Mouse (Mus musculus) ES-Bruce4 (cell line): ENCODE measurements around the gene Znrf1. TPM values are rescaled to one million over a fixed set of nuclear protein-coding genes. Genes with fewer than 3 reads are reported as not detected.

ENCODE experiments used
- H3K27ac ChIP-seq: 2 replicates; pipeline ENCODE4 v1.5.1; 2012; ENCODE audit warnings: low read length, inconsistent platforms; ENCODE audit not compliant: insufficient read depth
- H3K27me3 ChIP-seq: 2 replicates; pipeline ENCODE4 v1.6.1; 2012; ENCODE audit warnings: mild to moderate bottlenecking, low read length, inconsistent platforms; ENCODE audit not compliant: control insufficient read depth, poor library complexity, insufficient read depth, severe bottlenecking
- H3K36me3 ChIP-seq: 2 replicates; pipeline ENCODE4 v1.6.1; 2012; ENCODE audit warnings: inconsistent platforms, mild to moderate bottlenecking, low read length, moderate library complexity; ENCODE audit not compliant: control insufficient read depth, poor library complexity, insufficient read depth, severe bottlenecking
- H3K4me1 ChIP-seq: one replicate; pipeline ENCODE4 v1.8.1; 2011; ENCODE audit warnings: low read length; ENCODE audit not compliant: control insufficient read depth, insufficient read depth
- H3K4me3 ChIP-seq: 2 replicates; pipeline ENCODE4 v1.5.1; 2011; ENCODE audit warnings: low read depth, mild to moderate bottlenecking, low read length
- H3K9ac ChIP-seq: 2 replicates; pipeline ENCODE4 v1.6.1; 2012; ENCODE audit warnings: low read depth, mild to moderate bottlenecking, inconsistent platforms; ENCODE audit not compliant: poor library complexity, severe bottlenecking
- H3K9me3 ChIP-seq: replicated peaks from 2 replicates; pipeline ENCODE4 v1.6.1; 2012; ENCODE audit warnings: mild to moderate bottlenecking, low read length, inconsistent platforms; ENCODE audit not compliant: control insufficient read depth, poor library complexity, insufficient read depth, severe bottlenecking
- CTCF ChIP-seq: IDR thresholded peaks from one replicate; pipeline ENCODE4 v1.8.1; 2011; ENCODE audit warnings: low read depth, low read length
- EP300 ChIP-seq: IDR thresholded peaks from 2 replicates; pipeline ENCODE4 v1.6.1; 2011; ENCODE audit warnings: low read depth, low read length; ENCODE audit not compliant: insufficient read depth
- POLR2A ChIP-seq: IDR thresholded peaks from one replicate; pipeline ENCODE4 v1.8.1; 2011; ENCODE audit warnings: low read length; ENCODE audit not compliant: insufficient read depth
- polyA plus RNA-seq: library from polyadenylated mRNA; stranded (reverse); fragments of >200 nt; gene quantifications from 2 replicates; pipeline ENCODE4 v1.2.4, GENCODE M21; 2011; ENCODE audit warnings: low read depth; ENCODE audit not compliant: missing spikeins, insufficient read depth, insufficient read length

Znrf1 gene
- polyA plus RNA-seq, 1 experiment, result 38.5 TPM

GRCm38 (mm10) chr8:111516451-111517035 lies 19.4 kb upstream of the Znrf1 start:
- Histone ChIP-seq H3K27ac (no peak overlapping the region), H3K36me3 (no peaks in the 10 kb centered on the region), H3K4me3 (no peak overlapping the region), H3K9ac (no peak overlapping the region), H3K9me3 (no peaks in the 10 kb centered on the region), H3K27me3 (no peaks in the 10 kb centered on the region), H3K4me1 (no peaks in the 10 kb centered on the region)
- TF ChIP-seq CTCF, result no peak
- no peak for TF ChIP-seq EP300
- no peak for TF ChIP-seq POLR2A

DNA sequence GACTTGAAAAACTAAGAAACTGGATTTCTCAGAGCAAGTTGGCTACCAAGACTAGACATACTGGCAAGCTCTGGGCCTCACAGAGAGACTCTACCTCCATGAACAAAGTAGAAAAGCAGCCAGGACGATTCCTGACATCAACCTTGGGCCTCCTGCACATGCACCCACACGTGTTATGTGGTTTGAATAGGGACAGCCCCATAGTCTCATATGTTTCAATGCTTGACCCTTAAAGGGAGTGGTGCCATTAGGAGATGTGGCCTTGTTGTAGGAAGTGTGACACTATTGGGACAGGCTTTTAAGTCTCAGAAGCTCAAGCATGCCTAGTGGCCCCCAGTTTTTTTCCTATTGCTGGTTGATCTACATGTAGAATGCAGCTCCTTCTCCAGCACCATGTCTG lies 18.4 kb upstream of the Znrf1 start:
- Histone ChIP-seq H3K36me3 (no peaks in the 10 kb centered on the region), H3K4me3 (no peak overlapping the region), H3K27ac (no peak overlapping the region), H3K27me3 (no peaks in the 10 kb centered on the region), H3K4me1 (no peaks in the 10 kb centered on the region), H3K9me3 (no peaks in the 10 kb centered on the region), H3K9ac (no peak overlapping the region)
- no peak for TF ChIP-seq POLR2A
- TF ChIP-seq CTCF, result no peak
- TF ChIP-seq EP300, result no peak

- Histone ChIP-seq H3K9ac (peak within 1 kb of the TSS; percentile 78), H3K9me3 (no peaks in the 10 kb centered on the region), H3K4me3 (peak within 1 kb of the TSS; percentile 94), H3K27me3 (no peaks in the 10 kb centered on the region; the same call in 1 of the 2 replicates), H3K4me1 (no peaks in the 10 kb centered on the region), H3K27ac (no peak within 1 kb of the TSS), H3K36me3 (no peaks in the 10 kb centered on the region)
- peak; percentile 66 for TF ChIP-seq POLR2A
- no peak for TF ChIP-seq CTCF
Observed at GRCm38 (mm10) chr8:111521713-111522429, 14.0 kb upstream of the Znrf1 start, which contains the start of gene Wdr59. Wdr59 (minus strand) TSS chr8:111522092.

GRCm38 (mm10) chr8:111526403-111527024 lies 9.4 kb upstream of the Znrf1 start:
- Histone ChIP-seq H3K36me3 (no peaks in the 10 kb centered on the region), H3K9ac (no peak overlapping the region)
- TF ChIP-seq EP300 (no peak), CTCF (no peak), POLR2A (no peak)

DNA sequence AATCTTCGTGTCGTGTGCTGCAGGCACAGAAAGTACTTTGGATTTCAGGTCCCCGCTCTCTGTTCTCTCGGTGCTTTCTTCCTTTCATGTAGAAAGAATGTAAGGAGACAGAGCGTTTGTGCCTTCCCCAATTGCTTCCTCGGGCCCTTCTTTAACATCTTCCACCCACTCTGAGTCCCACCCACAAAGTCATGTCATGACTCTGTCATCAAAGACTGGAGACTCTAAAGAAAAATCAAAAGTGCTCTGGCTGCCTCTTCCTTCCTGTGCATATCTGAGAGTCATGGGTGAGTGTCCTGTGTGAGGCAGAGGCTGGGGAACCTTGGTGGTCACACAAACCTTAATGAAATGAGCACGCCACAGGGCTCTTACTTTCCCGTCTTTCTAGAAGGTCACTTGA lies 8.7 kb upstream of the Znrf1 start:
- Histone ChIP-seq H3K9me3 (no peaks in the 10 kb centered on the region), H3K27me3 (no peaks in the 10 kb centered on the region; the same call in 1 of the 2 replicates), H3K4me3 (no peak overlapping the region), H3K4me1 (peaks cover 1% of the 10 kb centered on the region), H3K36me3 (no peaks in the 10 kb centered on the region), H3K27ac (no peak overlapping the region), H3K9ac (no peak overlapping the region)
- TF ChIP-seq CTCF, result no peak
- no peak for TF ChIP-seq POLR2A
- no peak for TF ChIP-seq EP300

More at GRCm38 (mm10) chr8:111526403-111527024, 9.4 kb upstream of the Znrf1 start:
- no peak overlapping the region for H3K27ac ChIP-seq
- H3K9me3 ChIP-seq, result no peaks in the 10 kb centered on the region
- H3K4me1 ChIP-seq, result peaks cover 1% of the 10 kb centered on the region
- no peaks in the 10 kb centered on the region; the same call in 1 of the 2 replicates for H3K27me3 ChIP-seq
- no peak overlapping the region for H3K4me3 ChIP-seq

DNA sequence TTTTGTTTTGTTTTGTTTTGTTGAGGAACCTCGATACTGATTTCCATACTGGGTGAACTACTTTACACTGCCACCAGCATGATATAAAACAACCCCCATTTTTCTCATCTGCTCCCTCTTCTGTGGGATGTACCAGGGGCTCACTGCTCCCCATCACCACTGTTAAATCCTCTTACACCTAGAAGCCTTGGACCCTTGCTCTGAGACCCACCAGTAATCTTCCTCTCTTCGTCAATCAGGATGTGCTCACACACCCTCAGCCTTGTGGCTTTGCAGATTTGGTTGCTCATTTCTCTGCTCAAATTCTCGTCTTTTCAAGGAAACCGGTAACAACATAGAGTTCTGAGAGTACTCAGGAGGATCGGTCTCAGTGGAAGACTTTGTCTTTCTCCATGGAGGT lies 7.8 kb upstream of the Znrf1 start:
- Histone ChIP-seq H3K4me3 (no peak overlapping the region), H3K9ac (no peak overlapping the region), H3K27ac (no peak overlapping the region), H3K27me3 (no peaks in the 10 kb centered on the region; the same call in 1 of the 2 replicates), H3K4me1 (peaks cover 1% of the 10 kb centered on the region), H3K9me3 (no peaks in the 10 kb centered on the region), H3K36me3 (no peaks in the 10 kb centered on the region)
- TF ChIP-seq POLR2A (no peak), EP300 (no peak), CTCF (no peak)
